Mouse (Mus musculus) heart, embryonic 12.5 days (tissue): ENCODE data around the gene Gm8897. TPM values are rescaled to one million over a fixed set of nuclear protein-coding genes. Genes with fewer than 3 reads are reported as not detected.
"Not testable (repeated sequence)": the region's sequence is repeated elsewhere in the genome, so short reads cannot be mapped to it uniquely, and the experiment has no call there.

Source experiments
- ATAC-seq: fragments of 200-750 bp; cut with Nextera tagmentation; 2 replicates; pipeline ENCODE4 v1.8.0; 2017; ENCODE audit warnings: moderate TSS enrichment, moderate library complexity; ENCODE audit not compliant: insufficient number of reproducible peaks, low FRiP score
- H3K27ac ChIP-seq: fragments of 300-500 bp; sonication (generic); 2 replicates; pipeline ENCODE4 v1.5.1; 2016; ENCODE audit warnings: mild to moderate bottlenecking, moderate library complexity; ENCODE audit not compliant: poor library complexity, severe bottlenecking
- H3K27me3 ChIP-seq: fragments of 300-500 bp; sonication (generic); replicated peaks from 2 replicates; pipeline ENCODE4 v1.6.1; 2016; ENCODE audit warnings: mild to moderate bottlenecking, moderate library complexity
- H3K36me3 ChIP-seq: fragments of 300-500 bp; sonication (generic); 2 replicates; pipeline ENCODE4 v1.6.1; 2016; ENCODE audit warnings: mild to moderate bottlenecking, moderate library complexity
- H3K4me1 ChIP-seq: fragments of 300-500 bp; sonication (generic); replicated peaks from 2 replicates; pipeline ENCODE4 v1.6.1; 2016; ENCODE audit warnings: mild to moderate bottlenecking
- H3K4me2 ChIP-seq: fragments of 300-500 bp; sonication (generic); 2 replicates; pipeline ENCODE4 v1.6.1; 2016; ENCODE audit warnings: mild to moderate bottlenecking, moderate library complexity
- H3K4me3 ChIP-seq: fragments of 300-500 bp; sonication (generic); 2 replicates; pipeline ENCODE4 v1.5.1; 2016; ENCODE audit warnings: mild to moderate bottlenecking
- H3K9ac ChIP-seq: fragments of 300-500 bp; sonication (generic); 2 replicates; pipeline ENCODE4 v1.6.1; 2016; ENCODE audit warnings: mild to moderate bottlenecking, moderate library complexity
- H3K9me3 ChIP-seq: fragments of 300-500 bp; sonication (generic); replicated peaks from 2 replicates; pipeline ENCODE4 v1.6.1; 2016; ENCODE audit warnings: mild to moderate bottlenecking, moderate library complexity
- whole genome bisulfite sequencing: fragments of 180-500 bp; shearing (Covaris S2); methylation state at CpG from one replicate; pipeline ENCODE4 v1.1.7; 2016; 5-methylcytosine and 5-hydroxymethylcytosine counted together
- polyA plus RNA-seq: library from polyadenylated mRNA; unstranded; fragments of >200 nt; fragmentation: Nextera tagmentation; extraction: Ambion mirVana; gene quantifications from 2 replicates; pipeline ENCODE4 v1.2.1, GENCODE M21; 2016

The Gm8897 gene
- polyA plus RNA-seq, result not detected in 2 replicates

GRCm38 (mm10) chr5:11416118-11416517 lies at the start of gene Gm8897:
TSS of gene Gm8897 (plus strand) at chr5:11416418.
- H3K4me3 ChIP-seq, H3K9ac ChIP-seq, H3K4me1 ChIP-seq, H3K9me3 ChIP-seq, H3K27ac ChIP-seq, H3K36me3 ChIP-seq, H3K27me3 ChIP-seq, ATAC-seq, H3K4me2 ChIP-seq: not testable (repeated sequence)
- 50% methylated on average over 2 of the region's 2 CpGs for WGBS

GRCm38 (mm10) chr5:11416691-11417090 lies 473 bp downstream of the Gm8897 start:
- not testable (repeated sequence) for H3K9me3 ChIP-seq, H3K27me3 ChIP-seq, H3K4me1 ChIP-seq, H3K4me2 ChIP-seq, H3K9ac ChIP-seq, H3K4me3 ChIP-seq, H3K27ac ChIP-seq, H3K36me3 ChIP-seq, ATAC-seq
- WGBS, result 56% methylated on average over 1 of the region's 1 CpGs

Other genes starting within 250 kb of the Gm8897 start
- not detected in 2 replicates for gene Gm5861, start 233.3 kb upstream of the Gm8897 start, polyA plus RNA-seq
- not detected in 2 replicates for gene Gm8890, start 160.4 kb upstream of the Gm8897 start, polyA plus RNA-seq
- not detected in 2 replicates for gene Speer1, start 74.9 kb upstream of the Gm8897 start, polyA plus RNA-seq
- gene Gm8906, start 86.3 kb downstream of the Gm8897 start, polyA plus RNA-seq, result not detected in 2 replicates
- not detected in 2 replicates for gene Gm6460, start 178.5 kb downstream of the Gm8897 start, polyA plus RNA-seq